Mouse (Mus musculus) megakaryocyte, embryonic 14.5 days (primary cell): Measurements from ENCODE around the gene Uhrf1bp1.

Experiments used
- FLI1 ChIP-seq: IDR thresholded peaks from 2 replicates; pipeline ENCODE4 v1.6.1; 2012; ENCODE audit warnings: low read length, inconsistent platforms, mixed read lengths
- GATA1 ChIP-seq: IDR thresholded peaks from 3 replicates; pipeline ENCODE4 v1.6.1; 2012; ENCODE audit warnings: mixed read lengths, low read length, inconsistent platforms, borderline replicate concordance

GRCm38 (mm10) chr17:27859131-27859530 is 2.9 kb downstream of the Uhrf1bp1 start:
- TF ChIP-seq GATA1 (no peak), FLI1 (no peak)
